Mouse (Mus musculus) lung, embryonic 15.5 days (tissue): ENCODE data around the gene Dhtkd1. TPM values are rescaled to one million over a fixed set of nuclear protein-coding genes. Genes with fewer than 3 reads are reported as not detected.

Experiments
- ATAC-seq: fragments of 200-750 bp; cut with Nextera tagmentation; 2 replicates; pipeline ENCODE4 v1.8.0; 2017; ENCODE audit warnings: moderate number of reproducible peaks, borderline replicate concordance; ENCODE audit not compliant: low FRiP score, low TSS enrichment; ENCODE audit errors: extremely low read depth
- H3K27ac ChIP-seq: fragments of 300-500 bp; sonication (generic); 2 replicates; pipeline ENCODE4 v1.5.1; 2015; ENCODE audit warnings: moderate library complexity, mild to moderate bottlenecking, inconsistent platforms
- H3K27me3 ChIP-seq: fragments of 300-500 bp; sonication (generic); 2 replicates; pipeline ENCODE4 v1.6.1; 2015; ENCODE audit warnings: inconsistent platforms
- H3K36me3 ChIP-seq: fragments of 300-500 bp; sonication (generic); 2 replicates; pipeline ENCODE4 v1.6.1; 2015; ENCODE audit warnings: inconsistent platforms
- H3K4me1 ChIP-seq: fragments of 300-500 bp; sonication (generic); 2 replicates; pipeline ENCODE4 v1.6.1; 2015; ENCODE audit warnings: inconsistent platforms
- H3K4me2 ChIP-seq: fragments of 300-500 bp; sonication (generic); 2 replicates; pipeline ENCODE4 v1.6.1; 2015; ENCODE audit warnings: inconsistent platforms, mild to moderate bottlenecking, moderate library complexity
- H3K4me3 ChIP-seq: fragments of 300-500 bp; sonication (generic); 2 replicates; pipeline ENCODE4 v1.5.1; 2015; ENCODE audit warnings: mild to moderate bottlenecking, inconsistent platforms
- H3K9ac ChIP-seq: fragments of 300-500 bp; sonication (generic); 2 replicates; pipeline ENCODE4 v1.6.1; 2015; ENCODE audit warnings: inconsistent platforms
- H3K9me3 ChIP-seq: fragments of 300-500 bp; sonication (generic); 2 replicates; pipeline ENCODE4 v1.6.1; 2016; ENCODE audit warnings: inconsistent platforms
- WGBS: fragments of 180-500 bp; shearing (Covaris S2); methylation state at CpG from one replicate; pipeline ENCODE4 v1.1.7; 2015; 5-methylcytosine and 5-hydroxymethylcytosine counted together
- polyA plus RNA-seq: library from polyadenylated mRNA; unstranded; fragments of >200 nt; fragmentation: Nextera tagmentation; extraction: Ambion mirVana; gene quantifications from 2 replicates; pipeline ENCODE4 v1.2.1, GENCODE M21; 2015

Gene Dhtkd1
- polyA plus RNA-seq, 1 experiment from 2014 or later: 3.2 TPM

DNA sequence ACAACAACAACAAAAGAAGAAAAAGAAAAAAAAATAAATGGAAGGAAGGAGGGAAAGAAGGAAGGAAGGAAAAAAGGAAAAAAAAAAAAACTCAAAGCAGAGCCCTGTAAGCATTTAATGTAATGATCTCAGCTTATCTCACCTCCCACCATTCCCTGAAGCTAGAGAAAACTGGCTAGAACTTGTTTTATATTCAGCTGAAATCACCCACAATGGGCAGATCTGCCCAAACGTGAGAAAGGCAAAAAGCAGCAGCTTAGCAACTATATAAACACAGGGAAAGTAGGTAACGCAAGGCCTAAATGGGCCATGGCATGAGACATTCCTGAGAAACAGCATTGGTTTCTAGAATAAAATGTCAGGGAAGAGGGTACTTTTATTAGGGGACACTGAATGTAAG is 53.2 kb downstream of the Dhtkd1 start:
- Histone ChIP-seq H3K9me3 (no peaks in the 10 kb centered on the region), H3K4me1 (peaks cover 12% of the 10 kb centered on the region; the same call in 1 of the 2 replicates), H3K4me3 (no peak overlapping the region), H3K9ac (no peak overlapping the region), H3K36me3 (peaks cover 54% of the 10 kb centered on the region), H3K27me3 (no peaks in the 10 kb centered on the region), H3K27ac (no peak overlapping the region), H3K4me2 (no peak overlapping the region)
- 52% methylated on average over 2 of the region's 2 CpGs for WGBS
- no peak for ATAC-seq

- WGBS: 79% methylated on average over 5 of the region's 5 CpGs
- no peaks in the 10 kb centered on the region for H3K27me3 ChIP-seq
- no peaks in the 10 kb centered on the region for H3K9me3 ChIP-seq
- H3K4me3 ChIP-seq: no peak overlapping the region
- peaks cover 9% of the 10 kb centered on the region; the same call in 1 of the 2 replicates for H3K4me1 ChIP-seq
- ATAC-seq: no peak
- H3K36me3 ChIP-seq: peaks cover 55% of the 10 kb centered on the region
- no peak overlapping the region for H3K27ac ChIP-seq
- H3K9ac ChIP-seq: no peak overlapping the region
- no peak overlapping the region for H3K4me2 ChIP-seq
Observed at GRCm38 (mm10) chr2:5888865-5889264, 53.7 kb downstream of the Dhtkd1 start.

DNA sequence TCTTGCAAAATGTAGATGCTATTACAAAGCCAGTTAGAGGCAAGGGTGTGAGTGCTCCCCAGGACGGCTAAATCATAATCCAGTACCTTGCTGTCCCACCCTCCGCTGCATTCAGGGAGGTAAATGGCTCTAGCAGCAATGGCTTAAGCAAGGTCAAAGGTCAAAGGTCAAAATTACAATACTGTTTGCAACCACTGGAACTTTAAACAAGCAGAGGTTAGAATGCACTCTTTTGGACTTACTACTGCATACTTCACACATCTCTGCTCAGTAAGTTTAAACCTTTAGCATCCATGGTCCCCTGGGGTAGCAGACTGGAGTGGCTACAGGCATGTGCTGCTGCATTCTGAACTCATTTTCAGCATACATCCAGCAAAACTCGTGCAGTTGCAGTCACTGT is 65.1 kb downstream of the Dhtkd1 start:
- H3K36me3 ChIP-seq: peaks cover 77% of the 10 kb centered on the region
- no peak overlapping the region for H3K27ac ChIP-seq
- no peaks in the 10 kb centered on the region for H3K9me3 ChIP-seq
- no peak overlapping the region for H3K4me2 ChIP-seq
- ATAC-seq: no peak
- 84% methylated on average over 3 of the region's 3 CpGs for WGBS
- H3K4me1 ChIP-seq: no peaks in the 10 kb centered on the region
- no peak overlapping the region for H3K4me3 ChIP-seq
- no peak overlapping the region for H3K9ac ChIP-seq
- H3K27me3 ChIP-seq: no peaks in the 10 kb centered on the region

DNA sequence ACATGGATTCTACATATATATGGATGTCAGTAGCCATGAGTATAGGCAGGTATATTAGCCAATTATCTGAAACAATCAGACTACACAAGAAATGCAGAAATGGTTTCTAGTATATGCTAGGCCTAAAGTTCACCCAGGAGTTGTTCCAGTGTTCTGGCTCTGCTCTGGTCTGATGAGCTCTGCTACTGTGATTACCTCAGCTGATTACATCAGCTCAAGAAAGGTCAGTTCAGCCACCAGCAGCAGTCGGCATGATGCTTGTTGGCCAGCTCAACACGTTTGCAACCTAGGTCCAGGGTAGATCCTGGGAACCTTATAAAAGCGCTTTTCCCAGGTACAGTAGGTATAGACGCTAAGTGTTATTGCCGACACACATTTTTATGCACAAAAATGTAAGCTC is 72.8 kb downstream of the Dhtkd1 start:
- Histone ChIP-seq H3K9ac (no peak overlapping the region), H3K36me3 (peaks cover 66% of the 10 kb centered on the region), H3K4me3 (no peak overlapping the region), H3K27ac (no peak overlapping the region), H3K4me2 (no peak overlapping the region), H3K27me3 (no peaks in the 10 kb centered on the region), H3K4me1 (no peaks in the 10 kb centered on the region), H3K9me3 (no peaks in the 10 kb centered on the region)
- no peak for ATAC-seq
- WGBS: 89% methylated on average over 5 of the region's 5 CpGs

DNA sequence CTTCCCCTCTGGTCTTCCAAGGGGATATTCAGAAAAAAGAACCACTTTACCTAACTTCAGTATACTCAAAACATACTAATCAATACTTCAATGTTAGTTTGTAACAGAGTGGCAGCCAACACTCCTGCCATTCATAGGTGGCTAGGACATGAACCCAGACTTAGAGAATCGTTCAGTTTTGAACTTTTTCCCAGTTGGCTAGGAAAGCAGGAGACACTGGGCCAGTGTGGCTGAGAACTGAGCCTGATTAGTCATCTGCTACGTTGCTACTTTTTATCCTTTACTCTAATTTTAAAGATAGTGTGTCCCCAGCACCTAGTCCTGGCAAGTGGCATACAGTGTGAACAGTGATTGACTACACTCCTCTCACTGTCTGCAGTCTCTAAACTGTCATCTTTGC is 74.9 kb downstream of the Dhtkd1 start:
- no peaks in the 10 kb centered on the region for H3K9me3 ChIP-seq
- H3K9ac ChIP-seq: no peak overlapping the region
- no peaks in the 10 kb centered on the region for H3K4me1 ChIP-seq
- peaks cover 62% of the 10 kb centered on the region for H3K36me3 ChIP-seq
- no peaks in the 10 kb centered on the region for H3K27me3 ChIP-seq
- no peak overlapping the region for H3K27ac ChIP-seq
- H3K4me3 ChIP-seq: no peak overlapping the region
- H3K4me2 ChIP-seq: no peak overlapping the region
- 72% methylated on average over 2 of the region's 2 CpGs for WGBS
- ATAC-seq: no peak

DNA sequence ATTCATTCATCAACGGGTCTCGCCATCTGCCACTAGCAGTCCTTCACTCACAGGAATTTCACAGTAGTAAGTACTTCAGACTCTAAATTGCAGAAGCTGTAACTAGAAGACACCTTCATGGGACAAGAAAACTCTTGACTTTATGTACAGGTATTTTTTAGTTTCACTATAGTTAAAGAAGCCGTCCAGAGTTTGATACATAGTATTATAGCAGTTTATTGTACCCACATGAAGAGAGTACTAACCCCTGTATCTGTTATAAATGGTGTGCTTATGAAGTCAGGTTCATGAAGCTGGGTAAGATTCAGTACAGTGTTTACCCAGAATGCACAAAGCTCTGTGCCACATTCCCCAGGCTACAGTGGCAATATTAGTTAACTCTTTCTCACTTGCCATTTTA is 79.8 kb downstream of the Dhtkd1 start, which contains the start of gene Gm13199:
Gm13199 (minus strand) TSS at position 101 of the 400 bp plus-strand sequence.
- Histone ChIP-seq H3K9me3 (no peaks in the 10 kb centered on the region), H3K4me1 (no peaks in the 10 kb centered on the region), H3K36me3 (peaks cover 57% of the 10 kb centered on the region), H3K4me2 (no peak within 1 kb of the TSS), H3K9ac (no peak within 1 kb of the TSS), H3K27ac (no peak within 1 kb of the TSS), H3K27me3 (no peaks in the 10 kb centered on the region), H3K4me3 (no peak within 1 kb of the TSS)
- 93% methylated on average over 3 of the region's 3 CpGs for WGBS
- no peak for ATAC-seq

DNA sequence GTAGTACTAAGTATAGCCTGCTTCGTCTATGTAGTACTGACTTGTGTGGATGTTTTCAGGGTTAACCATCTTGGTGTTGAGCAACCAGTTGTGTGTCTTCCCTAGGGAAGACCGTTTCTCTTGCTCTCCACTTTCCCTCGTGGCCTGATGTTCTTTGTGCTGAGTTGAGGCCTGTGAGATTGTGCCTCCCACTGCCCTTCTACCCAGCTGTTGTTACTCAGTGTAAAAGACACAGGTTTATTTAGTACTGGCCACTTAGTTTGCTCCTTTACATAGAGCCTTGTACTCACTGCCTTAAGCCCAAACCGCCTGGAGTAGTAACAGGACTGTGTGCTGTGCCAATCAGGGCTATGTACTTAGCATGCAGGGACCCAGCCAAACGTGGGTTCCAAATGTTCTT is 90.7 kb downstream of the Dhtkd1 start:
- peaks cover 2% of the 10 kb centered on the region for H3K4me1 ChIP-seq

DNA sequence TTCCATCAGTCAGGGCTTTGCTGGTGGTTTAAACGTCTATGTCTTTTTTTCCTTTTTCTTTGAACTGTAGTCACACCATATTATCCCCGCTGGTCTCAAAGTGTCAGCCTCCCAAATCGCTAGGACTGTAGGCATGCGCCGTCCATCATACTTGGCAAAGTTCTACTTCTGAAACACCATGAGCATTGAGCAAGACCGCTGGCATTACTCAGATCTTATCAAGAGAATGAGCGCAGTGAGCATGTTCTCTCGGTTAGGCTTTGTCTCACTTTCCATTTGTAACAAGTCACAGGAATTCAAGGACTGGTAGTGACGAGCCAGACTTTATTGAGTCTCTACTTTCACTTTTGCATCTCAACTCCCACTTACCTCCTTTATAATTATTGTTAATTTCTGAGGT is 91.5 kb downstream of the Dhtkd1 start:
- H3K36me3 ChIP-seq: peaks cover 12% of the 10 kb centered on the region; the same call in 1 of the 2 replicates

More for the DNA sequence above, 90.7 kb downstream of the Dhtkd1 start:
- Histone ChIP-seq H3K27ac (no peak overlapping the region), H3K4me3 (no peak overlapping the region), H3K27me3 (no peaks in the 10 kb centered on the region), H3K4me2 (no peak overlapping the region), H3K9ac (no peak overlapping the region), H3K9me3 (no peaks in the 10 kb centered on the region), H3K36me3 (peaks cover 13% of the 10 kb centered on the region; the same call in 1 of the 2 replicates)
- 81% methylated on average over 5 of the region's 5 CpGs for WGBS
- ATAC-seq: no peak

More for the DNA sequence above, 91.5 kb downstream of the Dhtkd1 start:
- 88% methylated on average over 9 of the region's 9 CpGs for WGBS
- no peak overlapping the region for H3K9ac ChIP-seq
- peaks cover 9% of the 10 kb centered on the region for H3K4me1 ChIP-seq
- no peak for ATAC-seq
- no peak overlapping the region for H3K4me3 ChIP-seq
- H3K4me2 ChIP-seq: no peak overlapping the region
- no peaks in the 10 kb centered on the region for H3K27me3 ChIP-seq
- no peaks in the 10 kb centered on the region for H3K9me3 ChIP-seq
- H3K27ac ChIP-seq: no peak overlapping the region

Other genes with a start within 250 kb of the Dhtkd1 start
- 1.6 and 2.5 TPM in 2 replicates for gene Camk1d, start 228.3 kb downstream of the Dhtkd1 start, polyA plus RNA-seq
- gene Nudt5, start 97.8 kb downstream of the Dhtkd1 start, polyA plus RNA-seq: 77.2 and 83.9 TPM in 2 replicates
- gene Cdc123, start 97.6 kb downstream of the Dhtkd1 start, polyA plus RNA-seq: 300 and 302 TPM in 2 replicates
- 0.91 and 1.2 TPM in 2 replicates for gene Gm13199, start 79.9 kb downstream of the Dhtkd1 start, polyA plus RNA-seq
- gene Sec61a2, start 47.4 kb downstream of the Dhtkd1 start, polyA plus RNA-seq: 60.6 and 62.7 TPM in 2 replicates
- 7.6 and 9.0 TPM in 2 replicates for gene Upf2, start 8.7 kb upstream of the Dhtkd1 start, polyA plus RNA-seq
- 7.2 and 7.7 TPM in 2 replicates for gene Proser2, start 187.4 kb upstream of the Dhtkd1 start, polyA plus RNA-seq